Mouse (Mus musculus): ENCODE data around the gene Lsm12.
A peak's percentile ranks its signal among the peaks of the same experiment; 100 is the strongest.

Lsm12 gene

DNA sequence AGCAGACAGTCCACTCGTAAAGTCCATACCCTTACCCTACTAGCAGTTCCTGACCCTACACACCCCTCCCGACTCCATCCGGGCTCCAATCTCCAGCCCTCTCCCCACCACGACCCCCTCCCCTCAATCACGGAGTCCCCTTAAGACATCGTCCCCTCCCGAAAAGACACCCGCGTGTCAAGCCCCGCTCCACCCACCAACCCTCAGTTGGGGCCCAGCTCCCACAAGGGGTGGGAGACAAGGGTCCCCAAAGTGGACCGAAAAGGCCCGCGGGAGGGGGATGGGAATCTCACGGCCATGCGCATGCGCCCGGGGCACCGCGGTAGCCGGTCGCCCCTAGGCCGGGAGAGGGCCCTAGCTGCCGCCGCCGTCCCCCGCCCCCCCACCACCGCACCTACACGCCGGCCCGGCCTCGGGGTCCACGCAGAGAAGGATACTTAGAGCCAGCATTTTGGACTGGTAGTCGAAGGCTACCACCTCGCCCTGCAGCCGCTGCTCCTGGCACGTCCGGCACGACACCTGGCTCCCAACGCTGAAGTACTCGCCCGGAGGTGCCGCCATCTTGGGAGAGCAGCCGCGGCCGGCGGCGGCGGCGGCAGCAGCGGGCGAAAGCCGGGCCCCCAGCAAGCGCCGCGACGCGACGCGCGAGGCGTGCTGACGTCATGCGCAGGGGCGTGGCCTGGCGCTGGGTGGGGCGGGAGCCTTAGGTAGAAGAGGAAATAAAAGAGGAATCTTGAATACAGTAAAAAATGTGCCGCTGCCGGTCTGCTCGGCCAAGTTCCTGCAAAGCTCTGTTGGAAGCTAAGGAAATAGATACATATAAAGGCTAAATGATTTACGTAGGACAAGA is at the start of gene Lsm12:
Gene Lsm12 (minus strand): TSS at position 651 of the 850 bp plus-strand sequence.
- DNase-seq (ENCODE audit: low spot score in 2 of 2) = peak; percentile 94 to 96

- DNase-seq (ENCODE audit: low spot score in 2 of 2) = peak; percentile 99
Measured at GRCm38 (mm10) chr11:102230006-102230741, 45.1 kb upstream of the Lsm12 start, which contains the start of gene Hdac5. TSS of gene Hdac5 (minus strand) at chr11:102230166.

- DNase-seq (ENCODE audit: low spot score in 2 of 2) = no peak
Measured at GRCm38 (mm10) chr11:102229331-102229953, 44.3 kb upstream of the Lsm12 start.

DNA sequence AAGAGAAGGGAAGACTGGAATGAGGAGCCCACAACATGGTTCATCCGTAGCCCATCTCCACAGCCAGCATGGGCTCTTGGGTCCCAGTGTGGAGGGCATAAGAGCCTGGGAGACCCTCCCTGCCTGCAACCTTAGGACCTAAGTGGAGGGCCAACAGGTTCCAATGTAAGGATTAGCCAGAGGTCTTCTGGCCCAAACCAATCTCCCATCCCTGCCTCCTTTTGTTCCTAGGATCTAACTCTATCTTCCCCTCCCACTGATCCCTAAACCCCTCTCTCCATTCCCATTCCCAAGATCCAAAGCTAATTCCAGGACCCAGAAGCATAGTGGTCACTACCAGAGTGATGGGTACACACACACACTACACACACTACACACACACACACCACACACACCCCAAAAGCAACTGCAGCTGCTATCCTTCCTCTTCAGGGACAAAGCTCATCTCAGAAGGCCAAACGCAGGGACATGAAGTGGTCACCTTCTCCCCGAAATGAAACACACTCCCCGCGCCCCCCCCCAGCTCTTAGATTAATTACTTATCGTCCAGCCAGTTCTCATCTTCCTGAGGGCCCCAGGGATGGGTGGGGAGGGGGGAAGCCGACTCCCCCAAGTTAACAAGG is 43.7 kb upstream of the Lsm12 start:
- DNase-seq (ENCODE audit: low spot score in 2 of 2) = no peak

DNA sequence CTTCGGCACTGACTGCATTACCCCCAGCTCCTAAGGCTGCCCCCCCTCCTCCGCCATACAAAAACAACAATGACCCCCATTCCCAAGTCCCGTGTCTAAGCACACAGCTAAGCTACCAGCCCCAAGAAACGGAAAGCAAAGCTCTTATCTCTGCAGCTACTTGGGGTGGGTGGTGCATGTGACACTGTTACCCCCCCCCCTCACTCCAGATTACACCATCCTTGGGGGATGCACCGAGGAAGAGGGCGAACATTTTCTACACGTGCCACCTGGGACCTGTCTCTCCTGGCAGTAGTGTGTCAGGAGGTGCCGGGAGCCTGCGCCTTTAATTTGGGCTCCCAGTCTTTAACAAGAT is 43.1 kb upstream of the Lsm12 start:
- no peak for DNase-seq (ENCODE audit: low spot score in 2 of 2)

DNA sequence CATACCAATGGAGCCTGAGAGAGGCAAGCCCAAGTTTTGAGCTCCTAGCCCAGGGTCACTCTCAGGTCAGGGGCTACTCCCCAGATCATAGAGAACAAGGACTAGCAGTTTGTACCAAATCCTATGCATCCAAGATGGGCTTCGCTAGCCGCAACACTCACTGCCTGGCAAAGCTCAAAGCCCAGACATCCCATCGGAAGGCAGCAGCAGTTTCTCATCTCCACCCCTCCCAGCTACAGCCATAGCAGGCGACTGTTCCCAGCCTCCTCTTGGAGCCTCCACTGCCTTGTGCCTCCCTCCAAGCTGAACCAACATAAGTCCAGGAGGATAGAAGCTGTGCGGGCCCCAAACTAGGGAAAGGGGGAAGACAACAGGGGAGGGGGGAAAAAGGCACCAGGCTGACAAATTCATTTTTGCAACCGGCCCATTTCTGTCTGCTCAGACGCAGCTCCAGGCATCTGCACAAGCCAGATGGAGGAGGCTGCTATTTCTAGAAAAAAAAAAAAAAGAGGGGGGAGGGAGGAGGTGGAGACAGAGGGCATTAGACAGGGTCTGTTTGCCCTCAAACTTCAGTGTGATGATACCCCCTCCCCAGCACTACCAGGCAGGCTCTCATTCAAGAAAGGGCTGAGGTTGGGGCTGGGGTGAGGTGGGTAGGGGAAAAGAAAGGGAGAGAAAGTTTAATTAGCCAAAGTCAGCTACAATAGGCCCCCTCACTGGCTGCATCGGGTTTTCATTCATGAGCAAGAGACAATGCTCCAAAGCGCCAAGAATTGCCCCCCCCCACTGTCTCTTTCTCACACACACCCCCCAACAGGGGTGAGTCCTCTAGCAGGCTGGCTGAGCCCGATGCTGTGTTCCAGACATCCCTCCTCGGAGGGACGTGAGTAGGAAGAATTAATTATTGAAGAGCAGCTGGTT is 42.4 kb upstream of the Lsm12 start:
- DNase-seq (ENCODE audit: low spot score in 2 of 2) = no peak

GRCm38 (mm10) chr11:102226067-102226978 is 41.2 kb upstream of the Lsm12 start:
- no peak for DNase-seq (ENCODE audit: low spot score in 2 of 2)

GRCm38 (mm10) chr11:102225221-102225620 is 40.1 kb upstream of the Lsm12 start:
- DNase-seq (ENCODE audit: low spot score in 2 of 2) = no peak

GRCm38 (mm10) chr11:102224686-102225085 is 39.6 kb upstream of the Lsm12 start:
- DNase-seq (ENCODE audit: low spot score in 2 of 2) = no peak

- peak; percentile 40 to 70 for DNase-seq (ENCODE audit: low spot score in 2 of 2)
Measured at GRCm38 (mm10) chr11:102223166-102223565, 38.1 kb upstream of the Lsm12 start.

DNA sequence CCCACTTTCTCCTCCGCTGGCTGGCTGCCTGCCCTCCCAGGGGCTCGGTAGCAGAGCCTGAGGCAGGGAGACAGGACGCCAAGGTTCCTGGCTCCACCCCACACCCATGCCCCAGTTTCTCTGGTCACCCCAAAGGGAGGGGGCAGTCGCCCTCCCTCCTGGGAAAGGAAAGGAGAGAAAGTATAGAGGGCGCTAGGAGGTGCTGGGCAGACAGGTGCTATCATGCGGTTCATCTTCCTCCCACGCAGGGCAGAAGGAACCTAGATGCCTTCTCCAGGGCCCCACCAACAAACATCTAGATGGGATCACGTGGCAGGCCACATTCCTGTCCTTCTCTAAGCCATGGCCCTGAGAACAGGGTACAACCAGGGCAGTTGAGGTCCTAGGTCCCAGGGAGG is 36.9 kb upstream of the Lsm12 start:
- no peak for DNase-seq (ENCODE audit: low spot score in 2 of 2)

GRCm38 (mm10) chr11:102221243-102221953 is 36.3 kb upstream of the Lsm12 start:
- DNase-seq (ENCODE audit: low spot score in 2 of 2) = no peak

- DNase-seq (ENCODE audit: low spot score in 2 of 2) = no peak
Measured at GRCm38 (mm10) chr11:102220451-102220850, 35.4 kb upstream of the Lsm12 start.

GRCm38 (mm10) chr11:102219994-102220346 is 34.9 kb upstream of the Lsm12 start:
- DNase-seq (ENCODE audit: low spot score in 2 of 2) = no peak

- DNase-seq (ENCODE audit: low spot score in 2 of 2) = no peak
Measured at GRCm38 (mm10) chr11:102219247-102219993, 34.3 kb upstream of the Lsm12 start.

DNA sequence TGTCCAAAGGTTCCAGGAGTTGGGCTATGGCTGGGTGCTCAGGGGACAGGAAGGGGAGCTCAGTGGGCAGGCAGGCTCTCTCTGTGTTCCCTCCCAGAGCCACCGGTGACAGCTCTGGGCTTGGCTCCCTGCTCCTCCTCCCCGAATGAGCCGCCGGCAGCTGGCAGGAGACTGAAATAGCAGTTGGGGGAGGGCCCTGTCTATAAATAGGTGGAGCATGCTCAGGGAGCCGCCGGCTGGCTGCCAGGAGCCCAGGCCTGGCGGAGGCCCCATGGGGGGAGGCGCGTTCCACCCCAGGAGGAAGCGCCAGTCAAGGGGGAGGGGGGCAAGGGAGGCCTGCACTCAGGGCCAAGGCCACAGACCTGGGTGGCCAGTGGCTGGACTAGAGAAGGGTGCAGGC is 33.7 kb upstream of the Lsm12 start:
- peak; percentile 63 for DNase-seq (ENCODE audit: low spot score in 2 of 2)

- no peak for DNase-seq (ENCODE audit: low spot score in 2 of 2)
Measured at GRCm38 (mm10) chr11:102217876-102218430, 32.9 kb upstream of the Lsm12 start.

- no peak for DNase-seq (ENCODE audit: low spot score in 2 of 2)
Measured at GRCm38 (mm10) chr11:102217396-102217795, 32.3 kb upstream of the Lsm12 start.

All from natural killer cell, adult 2 months (primary cell).